Mouse (Mus musculus): Measurements from ENCODE around the gene Acin1. TPM values are rescaled to one million over a fixed set of nuclear protein-coding genes. Genes with fewer than 3 reads are reported as not detected.

Acin1 gene
- polyA plus RNA-seq, 1 experiment from 2014 or later = 160 TPM

- Histone ChIP-seq H3K27ac (ENCODE audit: low read depth, low read length) (no peak overlapping the region), H3K9me3 (ENCODE audit: control insufficient read depth, low read length) (no peaks in the 10 kb centered on the region; the same call in 1 of the 2 replicates), H3K36me3 (ENCODE audit: control insufficient read depth, insufficient read depth, low read length) (no peaks in the 10 kb centered on the region), H3K27me3 (ENCODE audit: control insufficient read depth, insufficient read depth, low read length) (no peaks in the 10 kb centered on the region), H3K4me3 (ENCODE audit: low read depth, low read length) (no peak overlapping the region), H3K4me1 (replicated peaks; ENCODE audit: control insufficient read depth, insufficient read depth, low read length) (no peaks in the 10 kb centered on the region), H3K4me2 (ENCODE audit: low read depth, low read length, severe bottlenecking) (no peak overlapping the region), H3K9ac (ENCODE audit: low read length) (no peak overlapping the region)
- DNase-seq (ENCODE audit: low spot score) = peak; percentile 46
- WGBS = 92% methylated on average over 3 of the region's 3 CpGs
- no peak for ATAC-seq (replicated peaks; ENCODE audit: low FRiP score)
Measured at GRCm38 (mm10) chr14:54594055-54594454, 92.7 kb downstream of the Acin1 start.

- H3K36me3 ChIP-seq (ENCODE audit: control insufficient read depth, insufficient read depth, low read length) = no peaks in the 10 kb centered on the region
- ATAC-seq (replicated peaks; ENCODE audit: low FRiP score) = no peak
- H3K4me1 ChIP-seq (replicated peaks; ENCODE audit: control insufficient read depth, insufficient read depth, low read length) = no peaks in the 10 kb centered on the region
- H3K27me3 ChIP-seq (ENCODE audit: control insufficient read depth, insufficient read depth, low read length) = no peaks in the 10 kb centered on the region
- H3K9me3 ChIP-seq (ENCODE audit: control insufficient read depth, low read length) = no peaks in the 10 kb centered on the region; the same call in 1 of the 2 replicates
- DNase-seq (ENCODE audit: low spot score) = peak; percentile 44
- no peak overlapping the region for H3K4me2 ChIP-seq (ENCODE audit: low read depth, low read length, severe bottlenecking)
- H3K9ac ChIP-seq (ENCODE audit: low read length) = no peak overlapping the region
- WGBS = 84% methylated on average over 10 of the region's 10 CpGs
- no peak overlapping the region for H3K27ac ChIP-seq (ENCODE audit: low read depth, low read length)
- H3K4me3 ChIP-seq (ENCODE audit: low read depth, low read length) = no peak overlapping the region
Measured at GRCm38 (mm10) chr14:54592319-54592934, 94.3 kb downstream of the Acin1 start.

MicroRNA genes within 50 kb of the gene (microRNA counts, 519-probe panel; counts per million panel counts)
- microRNA mmu-miR-686 = 31.2 counts per million

Small RNA genes lying within 50 kb of the gene (microRNA-seq; reads per million reads assigned to microRNA genes)
- gene Mir686 (ENCODE audit: insufficient number of aligned reads) (not detected), gene Mir6948 (ENCODE audit: insufficient number of aligned reads) (not detected)

Other genes starting within 250 kb of the Acin1 start
- gene Lrp10, start 222.8 kb downstream of the Acin1 start, polyA plus RNA-seq (2014; fragmentation: Nextera tagmentation; extraction: Ambion mirVana) = 28.8 and 29.9 TPM in 2 replicates
- gene Rem2, start 210.8 kb downstream of the Acin1 start, polyA plus RNA-seq (2014; fragmentation: Nextera tagmentation; extraction: Ambion mirVana) = 18.8 and 19.8 TPM in 2 replicates
- 142 and 151 TPM in 2 replicates for gene Prmt5, start 169.4 kb downstream of the Acin1 start, polyA plus RNA-seq (2014; fragmentation: Nextera tagmentation; extraction: Ambion mirVana)
- 50.6 and 55.5 TPM in 2 replicates for gene Haus4, start 132.3 kb downstream of the Acin1 start, polyA plus RNA-seq (2014; fragmentation: Nextera tagmentation; extraction: Ambion mirVana)
- gene Ajuba, start 109.4 kb downstream of the Acin1 start, polyA plus RNA-seq (2014; fragmentation: Nextera tagmentation; extraction: Ambion mirVana) = 51.6 and 59.7 TPM in 2 replicates
- 9.6 and 9.9 TPM in 2 replicates for gene 4931414P19Rik, start 80.9 kb downstream of the Acin1 start, polyA plus RNA-seq (2014; fragmentation: Nextera tagmentation; extraction: Ambion mirVana)
- gene Psmb5, start 68.9 kb downstream of the Acin1 start, polyA plus RNA-seq (2014; fragmentation: Nextera tagmentation; extraction: Ambion mirVana) = 414 and 455 TPM in 2 replicates
- gene Psmb11, start 65.5 kb downstream of the Acin1 start, polyA plus RNA-seq (2014; fragmentation: Nextera tagmentation; extraction: Ambion mirVana) = 0.05 TPM in 1 of 2 replicates, not detected in the other
- not detected in 2 replicates for gene Gm17606, start 46.0 kb downstream of the Acin1 start, polyA plus RNA-seq (2014; fragmentation: Nextera tagmentation; extraction: Ambion mirVana)
- gene Cdh24, start 45.6 kb downstream of the Acin1 start, polyA plus RNA-seq (2014; fragmentation: Nextera tagmentation; extraction: Ambion mirVana) = 10.5 and 12.3 TPM in 2 replicates
- 89.9 and 94.4 TPM in 2 replicates for gene 1700123O20Rik, start 715 bp downstream of the Acin1 start, polyA plus RNA-seq (2014; fragmentation: Nextera tagmentation; extraction: Ambion mirVana)
- 0.17 and 0.23 TPM in 2 replicates for gene Gm29776, start 11.9 kb upstream of the Acin1 start, polyA plus RNA-seq (2014; fragmentation: Nextera tagmentation; extraction: Ambion mirVana)
- gene Cebpe, start 25.2 kb upstream of the Acin1 start, polyA plus RNA-seq (2014; fragmentation: Nextera tagmentation; extraction: Ambion mirVana) = not detected in 2 replicates
- gene Slc7a8, start 95.0 kb upstream of the Acin1 start, polyA plus RNA-seq (2014; fragmentation: Nextera tagmentation; extraction: Ambion mirVana) = 1.5 and 2.1 TPM in 2 replicates
- gene Rnf212b, start 127.2 kb upstream of the Acin1 start, polyA plus RNA-seq (2014; fragmentation: Nextera tagmentation; extraction: Ambion mirVana) = not detected in 2 replicates
- gene Homez, start 184.0 kb upstream of the Acin1 start, polyA plus RNA-seq (2014; fragmentation: Nextera tagmentation; extraction: Ambion mirVana) = 15.7 and 16.1 TPM in 2 replicates
- 0.69 and 1.4 TPM in 2 replicates for gene Ppp1r3e, start 190.6 kb upstream of the Acin1 start, polyA plus RNA-seq (2014; fragmentation: Nextera tagmentation; extraction: Ambion mirVana)
- 3.1 and 3.2 TPM in 2 replicates for gene Bcl2l2, start 196.4 kb upstream of the Acin1 start, polyA plus RNA-seq (2014; fragmentation: Nextera tagmentation; extraction: Ambion mirVana)
- not detected in 2 replicates for gene Gm20521, start 196.5 kb upstream of the Acin1 start, polyA plus RNA-seq (2014; fragmentation: Nextera tagmentation; extraction: Ambion mirVana)
- 182 and 221 TPM in 2 replicates for gene Pabpn1, start 205.6 kb upstream of the Acin1 start, polyA plus RNA-seq (2014; fragmentation: Nextera tagmentation; extraction: Ambion mirVana)
- gene Slc22a17, start 226.2 kb upstream of the Acin1 start, polyA plus RNA-seq (2014; fragmentation: Nextera tagmentation; extraction: Ambion mirVana) = 44.4 and 51.8 TPM in 2 replicates
- gene Efs, start 239.2 kb upstream of the Acin1 start, polyA plus RNA-seq (2014; fragmentation: Nextera tagmentation; extraction: Ambion mirVana) = 39.4 and 41.8 TPM in 2 replicates
- gene Il25, start 245.8 kb upstream of the Acin1 start, polyA plus RNA-seq (2014; fragmentation: Nextera tagmentation; extraction: Ambion mirVana) = not detected in 2 replicates
- 0.69 TPM in 1 of 2 replicates, not detected in the other for gene Cmtm5, start 249.3 kb upstream of the Acin1 start, polyA plus RNA-seq (2014; fragmentation: Nextera tagmentation; extraction: Ambion mirVana)

Measured in forebrain, embryonic 11.5 days (tissue).